Mouse (Mus musculus) cerebellum, adult (tissue): ENCODE measurements around the gene Vamp5.

Source experiments
- ATAC-seq: cut with Nextera tagmentation; 2 replicates; pipeline ENCODE4 v1.9.2; 2017; ENCODE audit warnings: mild to moderate bottlenecking, moderate library complexity, mixed read lengths; ENCODE audit not compliant: insufficient number of reproducible peaks, low FRiP score, low TSS enrichment

Gene Vamp5

GRCm38 (mm10) chr6:72389941-72390771 is 9.9 kb upstream of the Vamp5 start, which contains the start of gene Vamp8:
Gene Vamp8 (minus strand): TSS chr6:72390703.
- ATAC-seq: peak; percentile 86

- ATAC-seq: peak; percentile 6
These were observed 9.2 kb upstream of the Vamp5 start for GRCm38 (mm10) chr6:72389471-72389940.

GRCm38 (mm10) chr6:72388791-72389329 is 8.6 kb upstream of the Vamp5 start:
- no peak for ATAC-seq

GRCm38 (mm10) chr6:72388266-72388665 is 8.0 kb upstream of the Vamp5 start:
- ATAC-seq: no peak

GRCm38 (mm10) chr6:72387816-72388215 is 7.5 kb upstream of the Vamp5 start:
- no peak for ATAC-seq

GRCm38 (mm10) chr6:72386561-72386960 is 6.3 kb upstream of the Vamp5 start:
- no peak for ATAC-seq

- no peak for ATAC-seq
These were observed 5.0 kb upstream of the Vamp5 start for GRCm38 (mm10) chr6:72385258-72385657.

GRCm38 (mm10) chr6:72383952-72384351 is 3.7 kb upstream of the Vamp5 start:
- no peak for ATAC-seq

- ATAC-seq: no peak
These were observed 3.0 kb upstream of the Vamp5 start for GRCm38 (mm10) chr6:72383142-72383820.

- ATAC-seq: no peak
These were observed 2.2 kb upstream of the Vamp5 start for GRCm38 (mm10) chr6:72382494-72382893.

GRCm38 (mm10) chr6:72379377-72380130 is 714 bp downstream of the Vamp5 start:
- ATAC-seq: no peak

GRCm38 (mm10) chr6:72378510-72379234 is 1.6 kb downstream of the Vamp5 start:
- no peak for ATAC-seq

- ATAC-seq: no peak
These were observed 5.3 kb downstream of the Vamp5 start for GRCm38 (mm10) chr6:72374820-72375563.

GRCm38 (mm10) chr6:72374206-72374605 is 6.1 kb downstream of the Vamp5 start:
- no peak for ATAC-seq

- ATAC-seq: no peak
These were observed 7.1 kb downstream of the Vamp5 start for GRCm38 (mm10) chr6:72373184-72373583.

- ATAC-seq: no peak
These were observed 8.7 kb downstream of the Vamp5 start for GRCm38 (mm10) chr6:72371571-72371970.

GRCm38 (mm10) chr6:72371147-72371546 is 9.1 kb downstream of the Vamp5 start:
- ATAC-seq: no peak

- ATAC-seq: no peak
These were observed 10.2 kb downstream of the Vamp5 start for GRCm38 (mm10) chr6:72370091-72370490.

- no peak for ATAC-seq
These were observed 10.7 kb downstream of the Vamp5 start for GRCm38 (mm10) chr6:72369557-72369956.
